Mouse (Mus musculus) olfactory bulb, adult 2 months (tissue): ENCODE results near the gene Uap1.

Source experiments
- CTCF ChIP-seq: fragments of 200-500 bp; IDR thresholded peaks from 2 replicates; pipeline ENCODE4 v1.5.1; 2012; ENCODE audit warnings: low read depth, mild to moderate bottlenecking, low read length, moderate library complexity; ENCODE audit not compliant: insufficient read depth
- POLR2A ChIP-seq: fragments of 200-500 bp; IDR thresholded peaks from 2 replicates; pipeline ENCODE4 v1.6.1; 2012; ENCODE audit warnings: mild to moderate bottlenecking, low read depth, low read length, moderate library complexity; ENCODE audit not compliant: insufficient read depth

- no peak for TF ChIP-seq CTCF
- no peak for TF ChIP-seq POLR2A
These were observed 19.5 kb downstream of the Uap1 start for GRCm38 (mm10) chr1:170155298-170155697.
